Mouse (Mus musculus) forebrain, embryonic 11.5 days (tissue): ENCODE results near the gene Pan2. TPM values are rescaled to one million over a fixed set of nuclear protein-coding genes. Genes with fewer than 3 reads are reported as not detected.

Experiments
- ATAC-seq: fragments of 200-750 bp; cut with Nextera tagmentation; replicated peaks from 2 replicates; pipeline ENCODE4 v1.8.0; 2017; ENCODE audit warnings: moderate TSS enrichment; ENCODE audit not compliant: low FRiP score
- DNase-seq: peaks from one replicate; pipeline ENCODE4 v3.0.0-alpha.2; 2017; ENCODE audit warnings: low spot score
- H3K27ac ChIP-seq: fragments of 300-500 bp; sonication (generic); 2 replicates; pipeline ENCODE4 v1.5.1; 2014; ENCODE audit warnings: low read depth, low read length
- H3K27me3 ChIP-seq: fragments of 300-500 bp; sonication (generic); 2 replicates; pipeline ENCODE4 v1.6.1; 2014; ENCODE audit warnings: mild to moderate bottlenecking, low read length, mixed read lengths; ENCODE audit not compliant: control insufficient read depth, insufficient read depth
- H3K36me3 ChIP-seq: fragments of 300-500 bp; sonication (generic); 2 replicates; pipeline ENCODE4 v1.6.1; 2014; ENCODE audit warnings: mild to moderate bottlenecking, low read length, moderate library complexity, mixed read lengths; ENCODE audit not compliant: control insufficient read depth, insufficient read depth
- H3K4me1 ChIP-seq: fragments of 300-500 bp; sonication (generic); replicated peaks from 2 replicates; pipeline ENCODE4 v1.6.1; 2014; ENCODE audit warnings: low read length, mixed read lengths; ENCODE audit not compliant: control insufficient read depth, insufficient read depth
- H3K4me2 ChIP-seq: fragments of 300-500 bp; sonication (generic); 2 replicates; pipeline ENCODE4 v1.6.1; 2014; ENCODE audit warnings: low read depth, mild to moderate bottlenecking, low read length, moderate library complexity, mixed read lengths; ENCODE audit not compliant: severe bottlenecking
- H3K4me3 ChIP-seq: fragments of 300-500 bp; sonication (generic); 2 replicates; pipeline ENCODE4 v1.5.1; 2014; ENCODE audit warnings: low read depth, low read length
- H3K9ac ChIP-seq: fragments of 300-500 bp; sonication (generic); 2 replicates; pipeline ENCODE4 v1.6.1; 2014; ENCODE audit warnings: low read length
- H3K9me3 ChIP-seq: fragments of 300-500 bp; sonication (generic); 2 replicates; pipeline ENCODE4 v1.6.1; 2016; ENCODE audit warnings: low read length, mixed read lengths; ENCODE audit not compliant: control insufficient read depth
- WGBS: fragments of 180-500 bp; shearing (Covaris S2); extraction: QIAGEN DNeasy Blood & Tissue Kit; methylation state at CpG from one replicate; pipeline ENCODE4 v1.1.7; 2014; 5-methylcytosine and 5-hydroxymethylcytosine counted together
- polyA plus RNA-seq: library from polyadenylated mRNA; unstranded; fragments of >200 nt; fragmentation: Nextera tagmentation; extraction: Ambion mirVana; gene quantifications from 2 replicates; pipeline ENCODE4 v1.2.1, GENCODE M21; 2014

The Pan2 gene
- polyA plus RNA-seq, 1 experiment from 2014 or later: 46.1 TPM

- DNase-seq (no peak), ATAC-seq (no peak)
- Histone ChIP-seq H3K4me2 (no peak overlapping the region), H3K9ac (no peak overlapping the region), H3K4me3 (no peak overlapping the region), H3K27ac (no peak overlapping the region), H3K36me3 (no peaks in the 10 kb centered on the region; the same call in 1 of the 2 replicates), H3K27me3 (no peaks in the 10 kb centered on the region), H3K4me1 (no peaks in the 10 kb centered on the region), H3K9me3 (no peaks in the 10 kb centered on the region)
- WGBS: 63% methylated on average over 5 of the region's 6 CpGs
Observed at GRCm38 (mm10) chr10:128370021-128370420, 66.9 kb downstream of the Pan2 start.

- H3K9me3 ChIP-seq: no peaks in the 10 kb centered on the region
- no peak overlapping the region for H3K4me3 ChIP-seq
- 57% methylated on average over 4 of the region's 4 CpGs for WGBS
- H3K27me3 ChIP-seq: no peaks in the 10 kb centered on the region
- H3K4me1 ChIP-seq: no peaks in the 10 kb centered on the region
- no peaks in the 10 kb centered on the region for H3K36me3 ChIP-seq
- no peak overlapping the region for H3K27ac ChIP-seq
- ATAC-seq: no peak
- H3K4me2 ChIP-seq: no peak overlapping the region
- no peak for DNase-seq
- H3K9ac ChIP-seq: no peak overlapping the region
Observed at GRCm38 (mm10) chr10:128370601-128371000, 67.5 kb downstream of the Pan2 start.

Other genes starting within 250 kb of the Pan2 start
- 638 and 692 TPM in 2 replicates for gene Ptges3, start 244.4 kb upstream of the Pan2 start, polyA plus RNA-seq
- gene Atp5b, start 220.1 kb upstream of the Pan2 start, polyA plus RNA-seq: 2,200 and 2,324 TPM in 2 replicates
- 20.9 and 21.9 TPM in 2 replicates for gene Baz2a, start 211.8 kb upstream of the Pan2 start, polyA plus RNA-seq
- gene Rbms2, start 123.0 kb upstream of the Pan2 start, polyA plus RNA-seq: 21.7 and 22.3 TPM in 2 replicates
- gene Gls2, start 108.9 kb upstream of the Pan2 start, polyA plus RNA-seq: 1.3 and 1.7 TPM in 2 replicates
- 23.1 and 26.7 TPM in 2 replicates for gene Spryd4, start 91.5 kb upstream of the Pan2 start, polyA plus RNA-seq
- gene Mip, start 77.5 kb upstream of the Pan2 start, polyA plus RNA-seq: 0.28 and 0.55 TPM in 2 replicates
- 81.7 and 89.7 TPM in 2 replicates for gene Timeless, start 71.3 kb upstream of the Pan2 start, polyA plus RNA-seq
- gene Apon, start 49.2 kb upstream of the Pan2 start, polyA plus RNA-seq: 0.77 and 0.89 TPM in 2 replicates
- gene Apof, start 34.7 kb upstream of the Pan2 start, polyA plus RNA-seq: not detected in 2 replicates
- 16.1 and 16.4 TPM in 2 replicates for gene Stat2, start 32.8 kb upstream of the Pan2 start, polyA plus RNA-seq
- not detected in 2 replicates for gene Il23a, start 4.6 kb upstream of the Pan2 start, polyA plus RNA-seq
- 222 and 224 TPM in 2 replicates for gene Cnpy2, start 19.1 kb downstream of the Pan2 start, polyA plus RNA-seq
- 263 and 278 TPM in 2 replicates for gene Cs, start 34.4 kb downstream of the Pan2 start, polyA plus RNA-seq
- 21.0 and 23.1 TPM in 2 replicates for gene Coq10a, start 65.7 kb downstream of the Pan2 start, polyA plus RNA-seq
- gene Ankrd52, start 73.8 kb downstream of the Pan2 start, polyA plus RNA-seq: 13.3 and 15.4 TPM in 2 replicates
- 0.24 TPM in 1 of 2 replicates, not detected in the other for gene Slc39a5, start 97.9 kb downstream of the Pan2 start, polyA plus RNA-seq
- 151 TPM in 2 replicates for gene Nabp2, start 108.2 kb downstream of the Pan2 start, polyA plus RNA-seq
- gene Rnf41, start 108.3 kb downstream of the Pan2 start, polyA plus RNA-seq: 41.5 and 47.9 TPM in 2 replicates
- 139 and 144 TPM in 2 replicates for gene Smarcc2, start 155.9 kb downstream of the Pan2 start, polyA plus RNA-seq
- 620 and 659 TPM in 2 replicates for gene Myl6, start 190.8 kb downstream of the Pan2 start, polyA plus RNA-seq
- gene Myl6b, start 195.3 kb downstream of the Pan2 start, polyA plus RNA-seq: 3.0 and 3.4 TPM in 2 replicates
- 15.2 and 18.1 TPM in 2 replicates for gene Esyt1, start 222.5 kb downstream of the Pan2 start, polyA plus RNA-seq
- 16.3 and 17.5 TPM in 2 replicates for gene Zc3h10, start 244.4 kb downstream of the Pan2 start, polyA plus RNA-seq
- gene Rpl41, start 246.0 kb downstream of the Pan2 start, polyA plus RNA-seq: 3,049 and 3,079 TPM in 2 replicates